ENCODE assay signal across 8 mouse cellular contexts in genomic region chr13:45390962-45391853, GRCm38 (mm10). TPM values are rescaled to one million over a fixed set of nuclear protein-coding genes. Genes with fewer than 3 reads are reported as not detected.
A peak's percentile ranks its signal among the peaks of the same experiment; 100 is the strongest.
DNase-seq lines count a peak whose midpoint lies in the region; ATAC-seq and TF ChIP-seq lines count a peak whose summit lies in the region.

No protein-coding gene starts in this region.

- no peaks in the 10 kb centered on the region for H3K27me3 ChIP-seq in cerebellum, adult 2 months (ENCODE audit: control insufficient read depth, insufficient read depth, low read length)
- no peaks in the 10 kb centered on the region for H3K27me3 ChIP-seq in heart, embryonic 14.5 days (ENCODE audit: control insufficient read depth, insufficient read depth, low read length)

- DNase-seq in cerebellum, adult 2 months, result no peak
- DNase-seq in cerebellum, adult 11 months, result no peak
- peak; percentile 72 for DNase-seq in embryo, embryonic 11 days
- DNase-seq in kidney, postnatal 10 days, result peak; percentile 77
- peak; percentile 55 to 77 for DNase-seq in spleen, postnatal 4 days (ENCODE audit: low spot score in 2 of 2)
- DNase-seq in layer of hippocampus, postnatal 10 days (ENCODE audit: low spot score in 2 of 2), result no peak

- no peaks in the 10 kb centered on the region for H3K9me3 ChIP-seq in heart, embryonic 14.5 days (ENCODE audit: control insufficient read depth, low read length)

- WGBS in cerebellum, adult 2 months, result 72% methylated on average over 19 of the region's 19 CpGs
- WGBS in heart, embryonic 14.5 days, result 36% methylated on average over 19 of the region's 19 CpGs
- 0% methylated on average over 18 of the region's 19 CpGs for WGBS in macrophage (ENCODE audit: missing documents)

- TF ChIP-seq CTCF in cerebellum, adult 2 months (IDR thresholded peaks at IDR 0.05; ENCODE audit: borderline replicate concordance, insufficient read depth, low read depth, low read length), result no peak

- ATAC-seq in heart, embryonic 14.5 days (ENCODE audit: insufficient number of reproducible peaks, insufficient read depth, low FRiP score, low read depth), result no peak; the same call in 1 of the 2 replicates

- H3K27ac ChIP-seq in cerebellum, adult 2 months (ENCODE audit: insufficient read depth, low read length), result no peak overlapping the region
- peak overlapping the region; percentile 62 to 77 for H3K27ac ChIP-seq in heart, embryonic 14.5 days (replicated peaks in 1 of 2; ENCODE audit: control insufficient read depth in 1 of 2, insufficient read depth in 1 of 2, low read depth in 2 of 2, low read length in 2 of 2)
- H3K27ac ChIP-seq in macrophage, result peak overlapping the region; percentile 89

- H3K4me2 ChIP-seq in heart, embryonic 14.5 days (ENCODE audit: low read length), result peak overlapping the region; percentile 99

- H3K4me1 ChIP-seq in cerebellum, adult 2 months (ENCODE audit: control insufficient read depth, insufficient read depth, low read length), result no peaks in the 10 kb centered on the region
- peaks cover 10 to 33% of the 10 kb centered on the region in 2 experiments for H3K4me1 ChIP-seq in heart, embryonic 14.5 days (ENCODE audit: control insufficient read depth in 2 of 2, insufficient read depth in 2 of 2, low read length in 2 of 2)

- H3K79me2 ChIP-seq in macrophage (ENCODE audit: inconsistent target), result peaks cover 64% of the 10 kb centered on the region

- H3K9ac ChIP-seq in heart, embryonic 14.5 days (ENCODE audit: low read length), result peak overlapping the region; percentile 86

- no peak for TF ChIP-seq POLR2A in cerebellum, adult 2 months (IDR thresholded peaks at IDR 0.05; ENCODE audit: borderline replicate concordance, insufficient read depth, low read length)

- H3K36me3 ChIP-seq in heart, embryonic 14.5 days (ENCODE audit: control insufficient read depth, insufficient read depth, low read length), result peaks cover 9% of the 10 kb centered on the region; the same call in 1 of the 2 replicates
- peaks cover 20% of the 10 kb centered on the region; the same call in 1 of the 2 replicates for H3K36me3 ChIP-seq in macrophage (ENCODE audit: inconsistent target)

- H3K4me3 ChIP-seq in cerebellum, adult 2 months (replicated peaks; ENCODE audit: insufficient read depth, low read depth, low read length), result peak overlapping the region; percentile 50
- peak overlapping the region; percentile 81 to 84 for H3K4me3 ChIP-seq in heart, embryonic 14.5 days (ENCODE audit: control insufficient read depth in 1 of 2, insufficient read depth in 1 of 2, low read depth in 1 of 2, low read length in 2 of 2)
- H3K4me3 ChIP-seq in macrophage (ENCODE audit: inconsistent target), result peak overlapping the region; percentile 85

RNA-seq across cellular contexts. Expression of gene Mylip, which starts 1.7 kb away (rescaled TPM):
- polyA plus RNA-seq in cerebellum, adult 2 months (2012; rRNA removed), result 10.6 and 11.2 TPM in 2 replicates
- polyA plus RNA-seq in heart, embryonic 14.5 days (2014; fragmentation: Nextera tagmentation; extraction: Ambion mirVana), result 4.9 and 6.4 TPM in 2 replicates
- 100 to 1,000 TPM in 5 of 26 experiments, 10 to 100 TPM in 21; 30.3 to 189 (median 79.1) TPM for total RNA-seq in macrophage (2018; cell fraction: chromatin; rRNA removed)
- 100 to 1,000 TPM in 1 of 26 experiments, 10 to 100 TPM in 25; 33.3 to 105 (median 63.8) TPM for total RNA-seq in macrophage (2018; cell fraction: cytosol; rRNA removed)
- 100 to 1,000 TPM in 16 of 26 experiments, 10 to 100 TPM in 10; 40.2 to 160 (median 103) TPM for total RNA-seq in macrophage (2018; cell fraction: nucleus; rRNA removed)
- 36.8 to 107 TPM (median 48.9 TPM) in 3 replicates for polyA plus RNA-seq in macrophage (2018)
- 10 to 100 TPM; 26.1 to 31.4 TPM for total RNA-seq in layer of hippocampus, postnatal 10 days (2021)

Comparison
In these comparisons a context has a peak if more than half of its experiments do, and no peak if none do; other contexts are left out.
1. DNase-seq: peak in embryo, embryonic 11 days (single experiment), kidney, postnatal 10 days (single experiment) and spleen, postnatal 4 days (2 of 2); none in cerebellum, adult 2 months (0 of 2), cerebellum, adult 11 months (single experiment) and layer of hippocampus, postnatal 10 days (0 of 2).
2. Peak in every context shown above with its lines, with median percentiles within 50 percentile points of each other: H3K4me3 ChIP-seq.